Mouse (Mus musculus) adrenal gland, adult 2 months (tissue): ENCODE measurements around the gene Gpr156. TPM values are rescaled to one million over a fixed set of nuclear protein-coding genes. Genes with fewer than 3 reads are reported as not detected.

Source experiments
- polyA plus RNA-seq: library from polyadenylated mRNA; depleted of rRNA; stranded (reverse); fragments of >200 nt; gene quantifications from 2 replicates; pipeline ENCODE4 v1.2.3, GENCODE M21; 2012; rRNA removed
- total RNA-seq, 2 experiments: library from RNA; stranded (reverse); gene quantifications; 2 replicates each; pipeline ENCODE4 v1.2.3; 2021

Gpr156 gene
- total and polyA plus RNA-seq, 3 experiments = 0.04 to 0.07 TPM; not detected in 1

Other genes starting within 250 kb of the Gpr156 start
- 10 to 100 TPM; 39.3 to 56.7 TPM for gene Fstl1, start 139.6 kb upstream of the Gpr156 start, total RNA-seq
- 8.0 and 8.6 TPM in 2 replicates for gene Fstl1, start 139.6 kb upstream of the Gpr156 start, polyA plus RNA-seq
- under 1 TPM in 1 of 2 experiments, not detected in 1; 0.69 TPM for gene Gm36028, start 55.4 kb upstream of the Gpr156 start, total RNA-seq
- gene Gm36028, start 55.4 kb upstream of the Gpr156 start, polyA plus RNA-seq = 0.24 TPM in 1 of 2 replicates, not detected in the other
- gene Lrrc58, start 48.1 kb upstream of the Gpr156 start, total RNA-seq = 100 to 1,000 TPM; 134 to 204 TPM
- gene Lrrc58, start 48.1 kb upstream of the Gpr156 start, polyA plus RNA-seq = 29.0 and 30.5 TPM in 2 replicates
- gene Gsk3b, start 172.5 kb downstream of the Gpr156 start, total RNA-seq = 10 to 100 TPM; 49.2 to 81.7 TPM
- 16.2 and 21.9 TPM in 2 replicates for gene Gsk3b, start 172.5 kb downstream of the Gpr156 start, polyA plus RNA-seq